Mouse (Mus musculus) C2C12 (cell line): ENCODE measurements around the gene Trpm8. TPM values are rescaled to one million over a fixed set of nuclear protein-coding genes. Genes with fewer than 3 reads are reported as not detected.

Source experiments
- H3K27me3 ChIP-seq: one replicate; pipeline ENCODE4 v1.6.1; 2011; ENCODE audit not compliant: control insufficient read depth, insufficient read depth, insufficient read length
- H3K36me3 ChIP-seq: one replicate; pipeline ENCODE4 v1.6.1; 2011; ENCODE audit not compliant: control insufficient read depth, insufficient read depth
- H3K4me3 ChIP-seq: one replicate; pipeline ENCODE4 v1.5.1; 2011; ENCODE audit warnings: mild to moderate bottlenecking, control low read depth; ENCODE audit not compliant: poor library complexity, insufficient read depth, severe bottlenecking
- H3K79me2 ChIP-seq: one replicate; pipeline ENCODE4 v1.6.1; 2011; ENCODE audit not compliant: control insufficient read depth, insufficient read depth
- H3K79me3 ChIP-seq: one replicate; pipeline ENCODE4 v1.6.1; 2011; ENCODE audit warnings: low read depth, control low read depth
- H3ac ChIP-seq: one replicate; pipeline ENCODE3; 2011; ENCODE audit warnings: low read depth; ENCODE audit not compliant: control insufficient read depth, insufficient read length
- CEBPB ChIP-seq: IDR thresholded peaks from one replicate; pipeline ENCODE4 v1.6.1; 2011; ENCODE audit warnings: low read depth, mild to moderate bottlenecking, control low read depth, moderate library complexity
- CTCF ChIP-seq: IDR thresholded peaks from one replicate; pipeline ENCODE4 v1.5.1; 2011; ENCODE audit not compliant: control insufficient read depth, insufficient read depth, insufficient read length
- FOSL1 ChIP-seq: IDR thresholded peaks from one replicate; pipeline ENCODE4 v1.8.0; 2011; ENCODE audit warnings: mild to moderate bottlenecking, low read length; ENCODE audit not compliant: poor library complexity, insufficient read depth, severe bottlenecking
- MAX ChIP-seq: IDR thresholded peaks from one replicate; pipeline ENCODE4 v1.6.1; 2011; ENCODE audit warnings: mild to moderate bottlenecking, control low read depth
- MYOD1 ChIP-seq: IDR thresholded peaks from one replicate; pipeline ENCODE4 v1.6.1; 2011; ENCODE audit warnings: low read depth; ENCODE audit not compliant: control insufficient read depth, insufficient read length
- MYOG ChIP-seq: IDR thresholded peaks from one replicate; pipeline ENCODE4 v1.6.1; 2011; ENCODE audit not compliant: control insufficient read depth, insufficient read length; ENCODE audit errors: extremely low read depth
- USF1 ChIP-seq: IDR thresholded peaks from one replicate; pipeline ENCODE4 v1.6.1; 2011; ENCODE audit warnings: low read depth, mild to moderate bottlenecking, control low read depth, moderate library complexity
- polyA plus RNA-seq: library from polyadenylated mRNA; unstranded; fragments of >200 nt; fragmentation: generic; extraction: Trizol; gene quantifications from one replicate; pipeline ENCODE4 v1.2.1, GENCODE M21; 2012; ENCODE audit warnings: missing spikeins

The Trpm8 gene
- polyA plus RNA-seq, 1 experiment: 0.02 TPM

GRCm38 (mm10) chr1:88355681-88356080 is 78.2 kb downstream of the Trpm8 start:
- Histone ChIP-seq H3K79me3 (no peaks in the 10 kb centered on the region), H3K79me2 (no peaks in the 10 kb centered on the region), H3K27me3 (no peaks in the 10 kb centered on the region), H3ac (no peak overlapping the region), H3K36me3 (no peaks in the 10 kb centered on the region), H3K4me3 (no peak overlapping the region)
- TF ChIP-seq USF1 (no peak), MAX (no peak), FOSL1 (no peak), MYOG (no peak), CTCF (no peak), CEBPB (no peak), MYOD1 (no peak)

- Histone ChIP-seq H3K4me3 (no peak overlapping the region), H3K27me3 (no peaks in the 10 kb centered on the region), H3K79me2 (no peaks in the 10 kb centered on the region), H3K36me3 (no peaks in the 10 kb centered on the region), H3ac (no peak overlapping the region), H3K79me3 (no peaks in the 10 kb centered on the region)
- TF ChIP-seq MYOD1 (no peak), USF1 (no peak), CTCF (no peak), MAX (no peak), FOSL1 (no peak), CEBPB (no peak), MYOG (no peak)
Measured at GRCm38 (mm10) chr1:88356616-88357015, 79.2 kb downstream of the Trpm8 start.

GRCm38 (mm10) chr1:88357458-88358090 is 80.1 kb downstream of the Trpm8 start:
- Histone ChIP-seq H3K4me3 (no peak overlapping the region), H3K27me3 (no peaks in the 10 kb centered on the region), H3K79me2 (no peaks in the 10 kb centered on the region), H3ac (no peak overlapping the region), H3K79me3 (no peaks in the 10 kb centered on the region), H3K36me3 (no peaks in the 10 kb centered on the region)
- TF ChIP-seq CTCF (peak; percentile 45), FOSL1 (no peak)

GRCm38 (mm10) chr1:88358102-88358654 is 80.7 kb downstream of the Trpm8 start:
- Histone ChIP-seq H3K27me3 (no peaks in the 10 kb centered on the region), H3K36me3 (no peaks in the 10 kb centered on the region), H3K79me3 (no peaks in the 10 kb centered on the region), H3K79me2 (no peaks in the 10 kb centered on the region), H3K4me3 (no peak overlapping the region), H3ac (no peak overlapping the region)
- TF ChIP-seq MYOG (no peak), MAX (no peak), MYOD1 (no peak), CEBPB (no peak), USF1 (no peak)

GRCm38 (mm10) chr1:88361085-88361484 is 83.6 kb downstream of the Trpm8 start:
- peak; percentile 15 for TF ChIP-seq MYOD1
- TF ChIP-seq CEBPB: no peak
- peak; percentile 82 for TF ChIP-seq FOSL1
- TF ChIP-seq CTCF: no peak
- TF ChIP-seq USF1: no peak
- TF ChIP-seq MYOG: no peak
- TF ChIP-seq MAX: peak; percentile 66
- H3K79me2 ChIP-seq: no peaks in the 10 kb centered on the region

GRCm38 (mm10) chr1:88366881-88367644 is 89.6 kb downstream of the Trpm8 start:
- H3ac ChIP-seq: no peak overlapping the region
- TF ChIP-seq MAX (no peak), MYOG (no peak), FOSL1 (no peak)
- no peaks in the 10 kb centered on the region for H3K79me3 ChIP-seq
- no peaks in the 10 kb centered on the region for H3K27me3 ChIP-seq
- H3K36me3 ChIP-seq: no peaks in the 10 kb centered on the region
- no peak overlapping the region for H3K4me3 ChIP-seq
- no peaks in the 10 kb centered on the region for H3K79me2 ChIP-seq

More at GRCm38 (mm10) chr1:88361085-88361484, 83.6 kb downstream of the Trpm8 start:
- Histone ChIP-seq H3K79me3 (no peaks in the 10 kb centered on the region), H3ac (no peak overlapping the region), H3K36me3 (no peaks in the 10 kb centered on the region), H3K4me3 (no peak overlapping the region), H3K27me3 (no peaks in the 10 kb centered on the region)
